Mouse (Mus musculus): ENCODE measurements around the gene Zfp568. TPM values are rescaled to one million over a fixed set of nuclear protein-coding genes. Genes with fewer than 3 reads are reported as not detected.
A peak's percentile ranks its signal among the peaks of the same experiment; 100 is the strongest.

The Zfp568 gene
- total and polyA plus RNA-seq, 3 experiments, result 10.6 to 12.6 (median 11.5) TPM

- peaks cover 4 to 22% of the 10 kb centered on the region in 2 experiments; a peak in 2 of 4 replicates for H3K4me1 ChIP-seq (ENCODE audit: control insufficient read depth in 1 of 2, insufficient read depth in 2 of 2)
- peaks cover 20 to 25% of the 10 kb centered on the region in 2 experiments for H3K36me3 ChIP-seq (replicated peaks in 1 of 2; ENCODE audit: control insufficient read depth in 1 of 2, insufficient read depth in 1 of 2, low read length in 1 of 2)
- peak overlapping the region; percentile 75 for H3K4me2 ChIP-seq (ENCODE audit: insufficient read depth, low read depth, poor library complexity, severe bottlenecking)
- DNase-seq (ENCODE audit: extremely low read depth), result no peak
- peaks cover 21% of the 10 kb centered on the region for H3K79me2 ChIP-seq (replicated peaks; ENCODE audit: control insufficient read depth, extremely low read depth, insufficient read depth, poor library complexity, severe bottlenecking)
- H3K4me3 ChIP-seq (replicated peaks in 1 of 3; ENCODE audit: low read depth in 2 of 3, low read length in 2 of 3, poor library complexity in 1 of 3), result peak overlapping the region; percentile 69 to 90 (median 88)
- peak overlapping the region; percentile 50; the same call in 1 of the 2 replicates for H3K27ac ChIP-seq (ENCODE audit: insufficient read depth, low read depth)
- dilution Hi-C loops (cut with MboI; ENCODE audit: extremely low pct_ligation_motif_present, extremely low pct_unique_long_range_greater_than_20kb, low sequenced_read_pairs), result no loop called here
- in situ Hi-C loops (cut with MboI; ENCODE audit: low pct_ligation_motif_present, low pct_unique_long_range_greater_than_20kb, low sequenced_read_pairs), result no loop called here
- H3K27me3 ChIP-seq (replicated peaks), result no peaks in the 10 kb centered on the region
- H3K9ac ChIP-seq (ENCODE audit: insufficient read depth, low read depth), result peak overlapping the region; percentile 68
- no peak for TF ChIP-seq JUN (IDR thresholded peaks at IDR 0.05; ENCODE audit: insufficient read depth, low read depth, low read length)
- H3K9me3 ChIP-seq (replicated peaks; ENCODE audit: low read length), result no peaks in the 10 kb centered on the region
These were observed 440 bp upstream of the Zfp568 start for GRCm38 (mm10) chr7:29983340-29983689.

DNA sequence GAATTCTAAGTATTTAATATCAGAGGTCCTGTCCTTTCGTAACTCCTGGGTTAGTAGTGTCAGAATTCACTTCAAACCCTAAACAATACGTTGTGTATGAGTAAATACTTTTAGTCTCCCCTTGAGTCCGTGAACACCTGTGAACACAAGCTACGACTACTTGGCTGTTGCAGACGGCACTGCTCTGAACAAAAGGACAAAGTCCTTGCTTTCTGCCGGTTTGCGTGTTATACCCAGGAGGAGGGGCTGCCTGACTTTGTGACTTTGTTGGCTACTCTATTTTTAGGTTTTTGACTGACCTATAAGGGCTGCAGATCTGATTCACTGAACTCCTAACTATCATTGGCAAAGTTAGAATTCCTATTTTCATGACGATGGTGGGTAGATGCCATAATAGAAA is 2.3 kb downstream of the Zfp568 start:
- H3K9ac ChIP-seq (ENCODE audit: insufficient read depth, low read depth), result no peak overlapping the region
- H3K4me1 ChIP-seq (ENCODE audit: control insufficient read depth in 1 of 2, insufficient read depth in 2 of 2), result peaks cover 4 to 27% of the 10 kb centered on the region in 2 experiments; a peak in 2 of 4 replicates
- H3K79me2 ChIP-seq (replicated peaks; ENCODE audit: control insufficient read depth, extremely low read depth, insufficient read depth, poor library complexity, severe bottlenecking), result peaks cover 21% of the 10 kb centered on the region
- dilution Hi-C loops (cut with MboI; ENCODE audit: extremely low pct_ligation_motif_present, extremely low pct_unique_long_range_greater_than_20kb, low sequenced_read_pairs) (no loop called here), in situ Hi-C loops (cut with MboI; ENCODE audit: low pct_ligation_motif_present, low pct_unique_long_range_greater_than_20kb, low sequenced_read_pairs) (no loop called here)
- H3K27ac ChIP-seq (ENCODE audit: insufficient read depth, low read depth), result no peak overlapping the region
- H3K4me3 ChIP-seq (replicated peaks in 1 of 3; ENCODE audit: low read depth in 2 of 3, low read length in 2 of 3, poor library complexity in 1 of 3), result no peak overlapping the region
- H3K4me2 ChIP-seq (ENCODE audit: insufficient read depth, low read depth, poor library complexity, severe bottlenecking), result no peak overlapping the region
- no peak for TF ChIP-seq ELF1 (IDR thresholded peaks at IDR 0.05; ENCODE audit: low read depth, low read length)
- no peak for TF ChIP-seq CHD1 (IDR thresholded peaks at IDR 0.05; ENCODE audit: low read depth, low read length)
- no peak for TF ChIP-seq MAX (IDR thresholded peaks at IDR 0.05; ENCODE audit: low read length)
- H3K27me3 ChIP-seq (replicated peaks), result no peaks in the 10 kb centered on the region
- no peaks in the 10 kb centered on the region for H3K9me3 ChIP-seq (replicated peaks; ENCODE audit: low read length)
- DNase-seq (ENCODE audit: extremely low read depth), result no peak
- H3K36me3 ChIP-seq (replicated peaks in 1 of 2; ENCODE audit: control insufficient read depth in 1 of 2, insufficient read depth in 1 of 2, low read length in 1 of 2), result peaks cover 26 to 43% of the 10 kb centered on the region in 2 experiments

DNA sequence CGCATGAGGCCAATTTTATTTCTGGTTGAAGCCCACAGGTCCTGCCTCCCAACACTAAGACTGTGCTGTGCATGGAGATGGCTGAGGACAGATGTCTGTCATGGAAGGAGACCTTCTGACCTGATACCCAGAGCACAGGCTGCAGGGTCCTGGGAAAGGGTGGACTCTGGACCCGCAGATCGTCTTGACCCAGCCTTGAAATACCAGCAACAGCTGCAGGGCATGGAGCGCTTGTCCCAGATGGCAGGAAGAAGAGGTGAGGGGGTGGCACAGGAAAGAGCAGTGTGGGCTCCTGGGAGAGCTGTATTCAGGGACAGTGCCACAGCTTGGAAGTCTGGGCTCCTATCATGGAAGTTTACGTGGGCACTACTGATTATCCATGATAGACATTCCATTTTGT is 3.8 kb downstream of the Zfp568 start:
- no peak overlapping the region for H3K4me2 ChIP-seq (ENCODE audit: insufficient read depth, low read depth, poor library complexity, severe bottlenecking)

GRCm38 (mm10) chr7:29989031-29989430 is 5.3 kb downstream of the Zfp568 start:
- dilution Hi-C loops (cut with MboI; ENCODE audit: extremely low pct_ligation_motif_present, extremely low pct_unique_long_range_greater_than_20kb, low sequenced_read_pairs) (no loop called here), in situ Hi-C loops (cut with MboI; ENCODE audit: low pct_ligation_motif_present, low pct_unique_long_range_greater_than_20kb, low sequenced_read_pairs) (no loop called here)
- no peak overlapping the region for H3K4me3 ChIP-seq (replicated peaks in 1 of 3; ENCODE audit: low read depth in 2 of 3, low read length in 2 of 3, poor library complexity in 1 of 3)
- peaks cover 4 to 21% of the 10 kb centered on the region in 2 experiments; a peak in 2 of 4 replicates for H3K4me1 ChIP-seq (ENCODE audit: control insufficient read depth in 1 of 2, insufficient read depth in 2 of 2)
- H3K9ac ChIP-seq (ENCODE audit: insufficient read depth, low read depth), result no peak overlapping the region
- H3K27me3 ChIP-seq (replicated peaks), result no peaks in the 10 kb centered on the region
- H3K79me2 ChIP-seq (replicated peaks; ENCODE audit: control insufficient read depth, extremely low read depth, insufficient read depth, poor library complexity, severe bottlenecking), result peaks cover 21% of the 10 kb centered on the region
- H3K27ac ChIP-seq (ENCODE audit: insufficient read depth, low read depth), result no peak overlapping the region
- DNase-seq (ENCODE audit: extremely low read depth), result no peak
- no peak overlapping the region for H3K4me2 ChIP-seq (ENCODE audit: insufficient read depth, low read depth, poor library complexity, severe bottlenecking)
- H3K9me3 ChIP-seq (replicated peaks; ENCODE audit: low read length), result peaks cover 5% of the 10 kb centered on the region
- H3K36me3 ChIP-seq (replicated peaks in 1 of 2; ENCODE audit: control insufficient read depth in 1 of 2, insufficient read depth in 1 of 2, low read length in 1 of 2), result peaks cover 44 to 68% of the 10 kb centered on the region in 2 experiments
- no peak for TF ChIP-seq IRF4 (IDR thresholded peaks at IDR 0.05; ENCODE audit: low read depth, low read length)
- no peak for TF ChIP-seq CTCF (conservative IDR thresholded peaks at IDR 0.05 in 1 of 2, IDR thresholded peaks at IDR 0.05 in 1 of 2; ENCODE audit: low read depth in 2 of 2, low read length in 2 of 2)
- TF ChIP-seq SIN3A (IDR thresholded peaks at IDR 0.05; ENCODE audit: low read length), result no peak
- TF ChIP-seq GABPA (IDR thresholded peaks at IDR 0.05; ENCODE audit: insufficient replicate concordance, low read depth, low read length), result no peak
- no peak for TF ChIP-seq TCF12 (IDR thresholded peaks at IDR 0.05; ENCODE audit: low read depth, low read length)
- no peak for TF ChIP-seq E2F4 (IDR thresholded peaks at IDR 0.05; ENCODE audit: insufficient replicate concordance, low read depth, low read length)
- TF ChIP-seq ZMIZ1 (IDR thresholded peaks at IDR 0.05; ENCODE audit: low read depth, low read length), result no peak
- TF ChIP-seq JUND (conservative IDR thresholded peaks at IDR 0.05; ENCODE audit: low read depth, low read length), result no peak
- no peak for TF ChIP-seq ZNF384 (IDR thresholded peaks at IDR 0.05; ENCODE audit: low read depth, low read length)
- no peak for TF ChIP-seq NELFE (IDR thresholded peaks at IDR 0.05; ENCODE audit: low read depth, low read length)
- no peak for TF ChIP-seq CHD2 (IDR thresholded peaks at IDR 0.05; ENCODE audit: low read length)
- TF ChIP-seq TBP (conservative IDR thresholded peaks at IDR 0.05; ENCODE audit: low read depth, low read length), result no peak
- TF ChIP-seq MAZ (IDR thresholded peaks at IDR 0.05; ENCODE audit: low read depth, low read length), result no peak
- no peak for TF ChIP-seq USF1 (IDR thresholded peaks at IDR 0.05; ENCODE audit: low read depth, low read length)
- TF ChIP-seq HCFC1 (IDR thresholded peaks at IDR 0.05; ENCODE audit: low read depth, low read length), result no peak
- no peak for TF ChIP-seq BHLHE40 (IDR thresholded peaks at IDR 0.05; ENCODE audit: low read depth, low read length)

More for the DNA sequence above, 3.8 kb downstream of the Zfp568 start:
- TF ChIP-seq RAD21 (IDR thresholded peaks at IDR 0.05; ENCODE audit: low read depth, low read length), result no peak
- Histone ChIP-seq H3K79me2 (replicated peaks; ENCODE audit: control insufficient read depth, extremely low read depth, insufficient read depth, poor library complexity, severe bottlenecking) (peaks cover 21% of the 10 kb centered on the region), H3K9ac (ENCODE audit: insufficient read depth, low read depth) (no peak overlapping the region), H3K4me1 (ENCODE audit: control insufficient read depth in 1 of 2, insufficient read depth in 2 of 2) (peaks cover 4 to 27% of the 10 kb centered on the region in 2 experiments; a peak in 2 of 4 replicates), H3K27ac (ENCODE audit: insufficient read depth, low read depth) (no peak overlapping the region), H3K27me3 (replicated peaks) (no peaks in the 10 kb centered on the region), H3K4me3 (replicated peaks in 1 of 3; ENCODE audit: low read depth in 2 of 3, low read length in 2 of 3, poor library complexity in 1 of 3) (no peak overlapping the region), H3K9me3 (replicated peaks; ENCODE audit: low read length) (no peaks in the 10 kb centered on the region), H3K36me3 (replicated peaks in 1 of 2; ENCODE audit: control insufficient read depth in 1 of 2, insufficient read depth in 1 of 2, low read length in 1 of 2) (peaks cover 35 to 55% of the 10 kb centered on the region in 2 experiments)
- in situ Hi-C loops (cut with MboI; ENCODE audit: low pct_ligation_motif_present, low pct_unique_long_range_greater_than_20kb, low sequenced_read_pairs), result no loop called here
- DNase-seq (ENCODE audit: extremely low read depth), result no peak
- dilution Hi-C loops (cut with MboI; ENCODE audit: extremely low pct_ligation_motif_present, extremely low pct_unique_long_range_greater_than_20kb, low sequenced_read_pairs), result no loop called here

Data from CH12.LX (cell line).